In genomic region chr3:135379868-135380267, GRCm38 (mm10) we compare ENCODE assay signal across 37 mouse cellular contexts. TPM values are rescaled to one million over a fixed set of nuclear protein-coding genes. Genes with fewer than 3 reads are reported as not detected.
"Had no signal": no experiment of that assay in that cellular context is flagged by ENCODE, and none has a peak within 500 bp of the region (broad histone marks: within the 10 kb centered on the region; RNA-seq: fewer than 3 reads in every experiment).

No protein-coding gene starts in this region.

- H3K27me3 ChIP-seq: heart, embryonic 12.5 days; heart, embryonic 13.5 days; heart, embryonic 15.5 days; hindbrain, embryonic 12.5 days; hindbrain, embryonic 15.5 days; intestine, embryonic 15.5 days; kidney, embryonic 15.5 days had no signal

- DNase-seq: heart, postnatal 10 days; heart, postnatal 14 days; heart, postnatal 36 days; heart, postnatal 4 days; kidney, adult 11 months; kidney, adult 18-20 months; kidney, adult 2 months; kidney, adult 8-10 months; kidney, adult 9 months; kidney, postnatal 10 days; kidney, postnatal 14 days; kidney, postnatal 25 days; kidney, postnatal 36 days; kidney, postnatal 4 days; layer of hippocampus, adult 9-11 months; layer of hippocampus, postnatal 36 days had no signal

- H3K9me3 ChIP-seq: heart, embryonic 10.5 days; heart, embryonic 12.5 days; heart, embryonic 13.5 days; heart, embryonic 15.5 days; hindbrain, embryonic 10.5 days; hindbrain, embryonic 12.5 days; hindbrain, embryonic 15.5 days; intestine, embryonic 15.5 days; kidney, embryonic 15.5 days had no signal

- ATAC-seq: hindbrain, embryonic 16.5 days; hindbrain, postnatal 0 days; inflammation-experienced regulatory T-cells, adult 6 months; intestine, embryonic 15.5 days; intestine, embryonic 16.5 days; intestine, postnatal 0 days had no signal

- H3K9ac ChIP-seq: heart, embryonic 12.5 days; heart, embryonic 13.5 days; heart, embryonic 15.5 days; hindbrain, embryonic 12.5 days; hindbrain, embryonic 14.5 days; hindbrain, embryonic 15.5 days; intestine, embryonic 15.5 days; kidney, embryonic 15.5 days had no signal

- H3K4me2 ChIP-seq: heart, embryonic 11.5 days; heart, embryonic 12.5 days; heart, embryonic 13.5 days; heart, embryonic 15.5 days; hindbrain, embryonic 12.5 days; hindbrain, embryonic 14.5 days; hindbrain, embryonic 15.5 days; intestine, embryonic 15.5 days; kidney, embryonic 15.5 days had no signal

- H3K4me1 ChIP-seq: heart, embryonic 10.5 days; heart, embryonic 12.5 days; heart, embryonic 13.5 days; hindbrain, embryonic 10.5 days; hindbrain, embryonic 12.5 days; hindbrain, embryonic 15.5 days; intestine, embryonic 15.5 days; kidney, embryonic 15.5 days had no signal

- H3K36me3 ChIP-seq: heart, embryonic 10.5 days; heart, embryonic 12.5 days; heart, embryonic 13.5 days; heart, embryonic 15.5 days; hindbrain, embryonic 10.5 days; hindbrain, embryonic 12.5 days; hindbrain, embryonic 15.5 days; intestine, embryonic 15.5 days; kidney, embryonic 15.5 days had no signal

- H3K27ac ChIP-seq: heart, embryonic 10.5 days; heart, embryonic 13.5 days; heart, embryonic 15.5 days; hindbrain, embryonic 10.5 days; hindbrain, embryonic 12.5 days; hindbrain, embryonic 14.5 days; hindbrain, embryonic 15.5 days; hindbrain, postnatal 0 days; intestine, embryonic 15.5 days; kidney, embryonic 15.5 days; kidney, postnatal 0 days; layer of hippocampus, adult 2 months had no signal

- H3K4me3 ChIP-seq: heart, embryonic 10.5 days; heart, embryonic 12.5 days; heart, embryonic 13.5 days; heart, embryonic 15.5 days; hindbrain, embryonic 10.5 days; hindbrain, embryonic 12.5 days; hindbrain, embryonic 15.5 days; intestine, embryonic 15.5 days; kidney, embryonic 15.5 days; layer of hippocampus, adult 2 months had no signal

RNA-seq across cellular contexts. Expression of gene Slc9b1, which starts 32.0 kb away (rescaled TPM):
- total RNA-seq: hindbrain, postnatal 0 days; layer of hippocampus, adult 2 months; layer of hippocampus, postnatal 36 days had no signal
- polyA plus RNA-seq: heart, embryonic 12.5 days; heart, embryonic 13.5 days; heart, embryonic 14.5 days; heart, embryonic 15.5 days; heart, embryonic 16.5 days; hindbrain, embryonic 10.5 days; hindbrain, embryonic 11.5 days; hindbrain, embryonic 12.5 days; hindbrain, embryonic 15.5 days; hindbrain, postnatal 0 days; intestine, postnatal 0 days had no signal
